Mouse (Mus musculus) gastrocnemius, adult 18-20 months (tissue): ENCODE data around the gene Tbpl1. TPM values are rescaled to one million over a fixed set of nuclear protein-coding genes. Genes with fewer than 3 reads are reported as not detected.

Experiments used
- microRNA-seq: library from miRNA; unstranded; fragments of <30 nt; microRNA quantifications from one replicate; pipeline ENCODE4 v1.2.0, GENCODE M21; 2021
- total RNA-seq, 2 experiments: library from RNA; stranded (reverse); gene quantifications; 2 replicates each; pipeline ENCODE4 v1.2.3; 2021

The Tbpl1 gene
- total RNA-seq, 2 experiments from 2014 or later: 16.6 to 19.1 TPM

Small RNA genes lying within 50 kb of the gene (microRNA-seq; reads per million reads assigned to microRNA genes)
- gene Mir7663: not detected

Other genes starting within 250 kb of the Tbpl1 start
- 10 to 100 TPM; 12.2 to 15.3 TPM for gene Slc2a12, start 86.9 kb downstream of the Tbpl1 start, total RNA-seq
- gene Tcf21, start 88.2 kb upstream of the Tbpl1 start, total RNA-seq: not detected